Comparison of ENCODE assay signal across 7 mouse cellular contexts in genomic region chr6:140593420-140594170, GRCm38 (mm10). TPM values are rescaled to one million over a fixed set of nuclear protein-coding genes. Genes with fewer than 3 reads are reported as not detected.
DNase-seq lines count a peak whose midpoint lies in the region; ATAC-seq and TF ChIP-seq lines count a peak whose summit lies in the region.

No protein-coding gene starts in this region.

- no peak overlapping the region for H3K4me2 ChIP-seq in lung, embryonic 15.5 days
- H3K4me2 ChIP-seq in stomach, postnatal 0 days (replicated peaks; ENCODE audit: low read depth) = no peak overlapping the region

- peaks cover 7% of the 10 kb centered on the region for H3K4me1 ChIP-seq in lung, embryonic 15.5 days
- H3K4me1 ChIP-seq in stomach, postnatal 0 days (replicated peaks; ENCODE audit: control insufficient read depth, insufficient read depth) = no peaks in the 10 kb centered on the region

- TF ChIP-seq EP300 in stomach, postnatal 0 days (optimal IDR thresholded peaks at IDR 0.05) = no peak

- WGBS in lung, embryonic 15.5 days = 56% methylated on average over 17 of the region's 17 CpGs
- WGBS in stomach, postnatal 0 days = 66% methylated on average over 17 of the region's 17 CpGs

- peak; percentile 64; the same call in 1 of the 2 replicates for ATAC-seq in lung, embryonic 15.5 days (ENCODE audit: borderline replicate concordance, extremely low read depth, low FRiP score, low TSS enrichment)
- peak; percentile 68; the same call in 1 of the 2 replicates for ATAC-seq in stomach, postnatal 0 days (ENCODE audit: low FRiP score, low TSS enrichment)

- peaks cover 40% of the 10 kb centered on the region for H3K36me3 ChIP-seq in lung, embryonic 15.5 days
- peaks cover 18% of the 10 kb centered on the region for H3K36me3 ChIP-seq in stomach, postnatal 0 days (ENCODE audit: control insufficient read depth, insufficient read depth, low read length)

- H3K27ac ChIP-seq in lung, embryonic 15.5 days = peak overlapping the region; percentile 54
- no peak overlapping the region for H3K27ac ChIP-seq in stomach, postnatal 0 days (replicated peaks)

- TF ChIP-seq CTCF in stomach, postnatal 0 days (IDR thresholded peaks at IDR 0.05; ENCODE audit: low read depth) = no peak

- peak; percentile 97 for DNase-seq in adipocyte (ENCODE audit: low spot score)
- peak; percentile 85 to 87 for DNase-seq in adrenal gland, postnatal 36 days
- peak; percentile 50 to 55 for DNase-seq in gastrocnemius, adult 8-10 months (ENCODE audit: low spot score in 2 of 2)
- peak; percentile 78 to 92 for DNase-seq in kidney, postnatal 25 days
- peak; percentile 34 for DNase-seq in stomach, postnatal 0 days (ENCODE audit: low spot score)
- DNase-seq in thymus, postnatal 4 days = no peak

- H3K4me3 ChIP-seq in lung, embryonic 15.5 days = no peak overlapping the region
- no peak overlapping the region for H3K4me3 ChIP-seq in stomach, postnatal 0 days (ENCODE audit: low read depth, low read length)

- no peaks in the 10 kb centered on the region for H3K9me3 ChIP-seq in lung, embryonic 15.5 days
- no peaks in the 10 kb centered on the region for H3K9me3 ChIP-seq in stomach, postnatal 0 days (ENCODE audit: control insufficient read depth, low read length)

- no peaks in the 10 kb centered on the region for H3K27me3 ChIP-seq in lung, embryonic 15.5 days
- no peaks in the 10 kb centered on the region for H3K27me3 ChIP-seq in stomach, postnatal 0 days (ENCODE audit: control insufficient read depth, insufficient read depth, low read length)

- H3K9ac ChIP-seq in lung, embryonic 15.5 days = no peak overlapping the region
- H3K9ac ChIP-seq in stomach, postnatal 0 days (ENCODE audit: low read length) = no peak overlapping the region

RNA-seq across cellular contexts. Expression of gene Aebp2, which starts 28.9 kb away (rescaled TPM):
- total RNA-seq in adrenal gland, postnatal 36 days (2021) = 10 to 100 TPM; 50.8 to 54.2 TPM
- 10 to 100 TPM; 32.0 to 35.5 (median 33.0) TPM for total RNA-seq in gastrocnemius, adult 8-10 months (2022)
- 8.6 and 11.5 TPM in 2 replicates for polyA plus RNA-seq in lung, embryonic 15.5 days (2015; fragmentation: Nextera tagmentation; extraction: Ambion mirVana)
- 7.3 and 8.0 TPM in 2 replicates for polyA plus RNA-seq in stomach, postnatal 0 days (2015; fragmentation: Nextera tagmentation; extraction: Ambion mirVana)
